Mouse (Mus musculus) olfactory bulb, adult 2 months (tissue): ENCODE results near the gene Etnk1. TPM values are rescaled to one million over a fixed set of nuclear protein-coding genes. Genes with fewer than 3 reads are reported as not detected.
"Not testable (repeated sequence)": the region's sequence is repeated elsewhere in the genome, so short reads cannot be mapped to it uniquely, and the experiment has no call there.

Experiments used
- H3K27ac ChIP-seq: fragments of 200-500 bp; 2 replicates; pipeline ENCODE4 v1.5.1; 2012; ENCODE audit warnings: low read depth, low read length; ENCODE audit not compliant: insufficient read depth
- H3K4me1 ChIP-seq: fragments of 200-500 bp; 2 replicates; pipeline ENCODE4 v1.6.1; 2012; ENCODE audit warnings: low read length; ENCODE audit not compliant: control insufficient read depth, insufficient read depth
- H3K4me3 ChIP-seq: fragments of 200-500 bp; 2 replicates; pipeline ENCODE4 v1.5.1; 2012; ENCODE audit warnings: mild to moderate bottlenecking, low read depth, low read length, moderate library complexity; ENCODE audit not compliant: insufficient read depth
- CTCF ChIP-seq: fragments of 200-500 bp; IDR thresholded peaks from 2 replicates; pipeline ENCODE4 v1.5.1; 2012; ENCODE audit warnings: low read depth, mild to moderate bottlenecking, low read length, moderate library complexity; ENCODE audit not compliant: insufficient read depth
- POLR2A ChIP-seq: fragments of 200-500 bp; IDR thresholded peaks from 2 replicates; pipeline ENCODE4 v1.6.1; 2012; ENCODE audit warnings: mild to moderate bottlenecking, low read depth, low read length, moderate library complexity; ENCODE audit not compliant: insufficient read depth
- WGBS: fragments of 180-500 bp; shearing (Covaris S2); methylation state at CpG from one replicate; pipeline ENCODE4 v1.1.7; 2018; 5-methylcytosine and 5-hydroxymethylcytosine counted together
- polyA plus RNA-seq: library from polyadenylated mRNA; stranded (reverse); fragments of >200 nt; gene quantifications from 2 replicates; pipeline ENCODE4 v1.2.4, GENCODE M21; 2012; ENCODE audit warnings: low replicate concordance; ENCODE audit not compliant: missing spikeins, insufficient read depth, insufficient read length

The Etnk1 gene
- polyA plus RNA-seq, 1 experiment, result 140 TPM

- Histone ChIP-seq H3K27ac (no peak overlapping the region), H3K4me3 (no peak overlapping the region), H3K4me1 (no peaks in the 10 kb centered on the region)
- TF ChIP-seq POLR2A (no peak), CTCF (no peak)
- over 99% methylated on average over 7 of the region's 7 CpGs for WGBS
These were observed 30.3 kb upstream of the Etnk1 start for GRCm38 (mm10) chr6:143136688-143137087.

- no peaks in the 10 kb centered on the region for H3K4me1 ChIP-seq
- WGBS, result 91% methylated on average over 5 of the region's 5 CpGs
- TF ChIP-seq POLR2A, result no peak
- no peak for TF ChIP-seq CTCF
- no peak overlapping the region for H3K4me3 ChIP-seq
- H3K27ac ChIP-seq, result no peak overlapping the region
These were observed 29.7 kb upstream of the Etnk1 start for GRCm38 (mm10) chr6:143137341-143137740.

GRCm38 (mm10) chr6:143139417-143139816, 27.6 kb upstream of the Etnk1 start:
- Histone ChIP-seq H3K4me1 (peaks cover 5% of the 10 kb centered on the region; the same call in 1 of the 2 replicates), H3K27ac (no peak overlapping the region), H3K4me3 (no peak overlapping the region)
- no peak for TF ChIP-seq POLR2A
- no peak for TF ChIP-seq CTCF
- 91% methylated on average over 2 of the region's 2 CpGs for WGBS

GRCm38 (mm10) chr6:143140884-143141283, 26.1 kb upstream of the Etnk1 start:
- no peak overlapping the region for H3K4me3 ChIP-seq
- TF ChIP-seq POLR2A, result no peak
- no peak for TF ChIP-seq CTCF
- 93% methylated on average over 9 of the region's 9 CpGs for WGBS
- H3K27ac ChIP-seq, result no peak overlapping the region
- H3K4me1 ChIP-seq, result peaks cover 5% of the 10 kb centered on the region; the same call in 1 of the 2 replicates

GRCm38 (mm10) chr6:143141624-143142592, 25.1 kb upstream of the Etnk1 start:
- WGBS, result 88% methylated on average over 10 of the region's 10 CpGs

GRCm38 (mm10) chr6:143142861-143143260, 24.2 kb upstream of the Etnk1 start:
- TF ChIP-seq POLR2A (no peak), CTCF (no peak)
- Histone ChIP-seq H3K4me1 (peaks cover 5% of the 10 kb centered on the region; the same call in 1 of the 2 replicates), H3K4me3 (no peak overlapping the region), H3K27ac (no peak overlapping the region)
- WGBS, result 91% methylated on average over 4 of the region's 4 CpGs

More at GRCm38 (mm10) chr6:143141624-143142592, 25.1 kb upstream of the Etnk1 start:
- H3K4me3 ChIP-seq, H3K27ac ChIP-seq, H3K4me1 ChIP-seq: not testable (repeated sequence)

- Histone ChIP-seq H3K4me3 (no peak overlapping the region), H3K27ac (no peak overlapping the region), H3K4me1 (peaks cover 5% of the 10 kb centered on the region; the same call in 1 of the 2 replicates)
These were observed 23.7 kb upstream of the Etnk1 start for GRCm38 (mm10) chr6:143143321-143143720.

GRCm38 (mm10) chr6:143143775-143144273, 23.2 kb upstream of the Etnk1 start:
- TF ChIP-seq CTCF (no peak), POLR2A (no peak)
- 25% methylated on average over 19 of the region's 19 CpGs for WGBS
- H3K27ac ChIP-seq, result no peak overlapping the region
- peaks cover 5% of the 10 kb centered on the region; the same call in 1 of the 2 replicates for H3K4me1 ChIP-seq
- H3K4me3 ChIP-seq, result peak overlapping the region; percentile 49

More at GRCm38 (mm10) chr6:143143321-143143720, 23.7 kb upstream of the Etnk1 start:
- TF ChIP-seq POLR2A (no peak), CTCF (no peak)
- WGBS, result 78% methylated on average over 9 of the region's 9 CpGs

- no peak overlapping the region for H3K4me3 ChIP-seq
- H3K27ac ChIP-seq, result no peak overlapping the region
- WGBS, result 90% methylated on average over 2 of the region's 2 CpGs
- no peak for TF ChIP-seq CTCF
- no peak for TF ChIP-seq POLR2A
- peaks cover 5% of the 10 kb centered on the region; the same call in 1 of the 2 replicates for H3K4me1 ChIP-seq
These were observed 22.5 kb upstream of the Etnk1 start for GRCm38 (mm10) chr6:143144556-143144955.
